Mouse (Mus musculus) stomach, embryonic 16.5 days (tissue): ENCODE measurements around the gene Vkorc1l1. TPM values are rescaled to one million over a fixed set of nuclear protein-coding genes. Genes with fewer than 3 reads are reported as not detected.
"Not testable (repeated sequence)": the region's sequence is repeated elsewhere in the genome, so short reads cannot be mapped to it uniquely, and the experiment has no call there.

Experiments
- ATAC-seq: fragments of 200-750 bp; cut with Nextera tagmentation; 2 replicates; pipeline ENCODE4 v1.8.0; 2017; ENCODE audit warnings: moderate number of reproducible peaks, moderate TSS enrichment; ENCODE audit not compliant: insufficient read depth, low FRiP score
- H3K27ac ChIP-seq: fragments of 300-500 bp; sonication (generic); 2 replicates; pipeline ENCODE4 v1.5.1; 2014; ENCODE audit warnings: low read length
- H3K27me3 ChIP-seq: fragments of 300-500 bp; sonication (generic); 2 replicates; pipeline ENCODE4 v1.6.1; 2014; ENCODE audit warnings: low read length, control low read depth, mixed read lengths; ENCODE audit not compliant: control insufficient read depth, insufficient read depth
- H3K36me3 ChIP-seq: fragments of 300-500 bp; sonication (generic); 2 replicates; pipeline ENCODE4 v1.6.1; 2014; ENCODE audit warnings: low read length; ENCODE audit not compliant: control insufficient read depth, insufficient read depth
- H3K4me1 ChIP-seq: fragments of 300-500 bp; sonication (generic); 2 replicates; pipeline ENCODE4 v1.6.1; 2014; ENCODE audit warnings: low read length, control low read depth, mixed read lengths; ENCODE audit not compliant: control insufficient read depth, insufficient read depth
- H3K4me2 ChIP-seq: fragments of 300-500 bp; sonication (generic); 2 replicates; pipeline ENCODE4 v1.6.1; 2014; ENCODE audit warnings: low read depth, low read length, mixed read lengths
- H3K4me3 ChIP-seq: fragments of 300-500 bp; sonication (generic); replicated peaks from 2 replicates; pipeline ENCODE4 v1.5.1; 2014; ENCODE audit warnings: mild to moderate bottlenecking, low read length
- H3K9ac ChIP-seq: fragments of 300-500 bp; sonication (generic); 2 replicates; pipeline ENCODE4 v1.6.1; 2014; ENCODE audit warnings: low read length
- H3K9me3 ChIP-seq: fragments of 300-500 bp; sonication (generic); replicated peaks from 2 replicates; pipeline ENCODE4 v1.6.1; 2016; ENCODE audit warnings: low read length, control low read depth; ENCODE audit not compliant: control insufficient read depth
- WGBS: fragments of 180-500 bp; shearing (Covaris S2); extraction: QIAGEN DNeasy Blood & Tissue Kit; methylation state at CpG from one replicate; pipeline ENCODE4 v1.1.7; 2014; 5-methylcytosine and 5-hydroxymethylcytosine counted together
- polyA plus RNA-seq: library from polyadenylated mRNA; unstranded; fragments of >200 nt; fragmentation: Nextera tagmentation; extraction: Ambion mirVana; gene quantifications from 2 replicates; pipeline ENCODE4 v1.2.1, GENCODE M21; 2015

Gene Vkorc1l1
- polyA plus RNA-seq, 1 experiment from 2014 or later: 19.2 TPM

DNA sequence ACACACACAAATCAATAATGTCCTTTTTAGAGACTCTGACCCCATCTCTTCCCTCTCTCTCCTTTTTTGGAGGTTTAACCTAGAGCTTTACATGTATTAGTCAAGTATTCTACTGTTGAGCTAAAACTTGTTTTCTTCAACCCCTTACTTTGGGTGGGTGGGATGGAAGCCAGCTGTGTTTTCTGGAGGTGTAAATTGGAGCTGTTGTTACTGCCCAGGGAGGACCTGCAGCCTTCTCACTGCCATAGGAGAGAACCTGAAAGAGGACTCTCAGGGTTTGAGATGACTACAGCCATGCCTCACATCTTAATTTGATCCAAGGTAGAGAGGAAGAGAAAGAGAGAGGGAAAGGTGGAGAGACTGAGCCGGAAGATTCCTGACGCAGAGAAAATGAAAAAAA lies 1.5 kb upstream of the Vkorc1l1 start:
- no peaks in the 10 kb centered on the region for H3K36me3 ChIP-seq
- no peak overlapping the region for H3K27ac ChIP-seq
- ATAC-seq: no peak
- no peak overlapping the region for H3K4me2 ChIP-seq
- H3K4me3 ChIP-seq: no peak overlapping the region
- peaks cover 4% of the 10 kb centered on the region; the same call in 1 of the 2 replicates for H3K4me1 ChIP-seq
- H3K9ac ChIP-seq: no peak overlapping the region
- no peaks in the 10 kb centered on the region for H3K27me3 ChIP-seq
- 53% methylated on average over 2 of the region's 2 CpGs for WGBS
- no peaks in the 10 kb centered on the region for H3K9me3 ChIP-seq

DNA sequence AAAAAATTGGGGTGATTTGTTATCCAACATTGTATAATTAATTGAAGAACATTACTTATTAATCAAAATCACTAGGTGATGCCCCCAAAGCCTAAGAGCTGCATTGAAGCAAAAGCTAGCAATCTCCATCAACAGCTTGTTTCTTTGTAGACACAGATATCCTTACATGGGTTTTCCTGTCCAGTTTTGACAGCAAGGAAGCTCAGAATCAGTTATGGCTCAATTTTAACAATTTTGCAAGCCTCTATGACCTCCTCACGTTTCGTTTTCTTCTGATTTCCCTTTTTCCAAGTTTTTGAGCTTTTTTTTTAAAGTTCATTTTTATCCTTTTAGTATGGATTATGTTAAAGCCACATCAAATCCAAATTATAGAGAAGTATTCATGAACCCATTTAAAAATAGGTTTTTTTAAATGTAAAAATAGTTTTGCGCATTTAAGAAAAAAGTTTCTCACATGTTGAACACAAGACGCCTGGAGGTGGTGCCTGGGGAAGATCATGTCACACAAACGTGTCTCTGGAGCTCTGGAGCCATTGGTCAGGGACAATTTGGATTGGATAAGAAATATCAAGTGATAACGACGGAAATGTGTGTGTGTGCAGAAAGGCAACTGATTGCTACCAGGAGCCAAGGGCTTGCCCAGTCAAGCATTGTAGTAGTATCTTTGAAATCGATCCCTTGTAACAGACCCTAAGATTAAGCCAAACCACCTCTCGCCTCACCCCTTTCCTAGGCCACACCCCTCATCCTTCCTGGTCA lies 855 bp upstream of the Vkorc1l1 start:
- Histone ChIP-seq H3K9me3 (no peaks in the 10 kb centered on the region), H3K4me2 (peak overlapping the region; percentile 58), H3K4me1 (peaks cover 4% of the 10 kb centered on the region; the same call in 1 of the 2 replicates), H3K36me3 (no peaks in the 10 kb centered on the region), H3K9ac (0 out of 2 replicates have a peak overlapping the region, but pooled peaks have one; percentile 47), H3K27me3 (no peaks in the 10 kb centered on the region), H3K4me3 (peak overlapping the region; percentile 54), H3K27ac (0 out of 2 replicates have a peak overlapping the region, but pooled peaks have one; percentile 25)
- ATAC-seq: no peak; the same call in 1 of the 2 replicates
- 5% methylated on average over 9 of the region's 9 CpGs for WGBS

DNA sequence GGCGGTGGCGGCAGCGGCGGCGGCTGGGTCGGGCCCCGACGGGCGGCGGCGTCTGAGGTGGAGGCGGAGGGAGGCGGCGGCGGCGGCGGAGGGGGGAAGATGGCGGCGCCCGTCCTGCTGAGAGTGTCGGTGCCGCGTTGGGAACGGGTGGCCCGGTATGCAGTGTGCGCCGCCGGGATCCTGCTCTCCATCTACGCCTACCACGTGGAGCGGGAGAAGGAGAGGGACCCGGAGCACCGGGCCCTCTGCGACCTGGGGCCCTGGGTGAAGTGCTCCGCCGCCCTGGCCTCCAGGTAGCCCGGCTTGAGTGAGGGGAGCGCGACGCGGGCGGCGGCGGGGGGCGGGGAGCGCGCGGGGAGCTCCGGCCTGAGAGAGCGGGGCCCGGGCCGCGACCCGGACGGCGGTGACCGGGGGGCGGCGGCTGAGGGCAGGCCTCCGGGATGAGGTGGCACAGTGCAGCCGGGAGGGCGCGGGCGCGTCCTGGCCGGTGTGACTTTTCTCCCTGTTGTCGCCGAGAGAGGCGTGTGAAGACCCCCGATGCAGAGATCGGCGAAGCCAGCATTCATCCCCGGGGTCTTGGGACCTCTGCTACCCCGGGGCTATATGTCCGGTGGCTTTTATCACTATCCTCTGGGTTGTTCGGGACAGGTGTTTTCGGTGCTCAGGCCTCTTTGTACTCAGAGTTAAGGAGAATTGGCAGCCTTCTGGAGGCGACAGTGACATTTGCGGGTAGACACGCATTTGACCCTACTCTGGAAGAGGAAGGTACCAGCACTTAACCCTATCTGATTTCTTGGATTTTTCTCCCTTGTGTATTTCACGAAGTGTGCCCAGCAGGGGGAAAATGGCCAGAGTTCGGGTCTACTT lies 536 bp downstream of the Vkorc1l1 start:
- H3K4me1 ChIP-seq, H3K9me3 ChIP-seq, H3K36me3 ChIP-seq, H3K27me3 ChIP-seq: not testable (repeated sequence)
- Histone ChIP-seq H3K4me2 (peak overlapping the region; percentile 89), H3K27ac (peak overlapping the region; percentile 70), H3K9ac (peak overlapping the region; percentile 94), H3K4me3 (peak overlapping the region; percentile 89)
- ATAC-seq: peak; percentile 14
- WGBS: under 1% methylated on average over 52 of the region's 82 CpGs

DNA sequence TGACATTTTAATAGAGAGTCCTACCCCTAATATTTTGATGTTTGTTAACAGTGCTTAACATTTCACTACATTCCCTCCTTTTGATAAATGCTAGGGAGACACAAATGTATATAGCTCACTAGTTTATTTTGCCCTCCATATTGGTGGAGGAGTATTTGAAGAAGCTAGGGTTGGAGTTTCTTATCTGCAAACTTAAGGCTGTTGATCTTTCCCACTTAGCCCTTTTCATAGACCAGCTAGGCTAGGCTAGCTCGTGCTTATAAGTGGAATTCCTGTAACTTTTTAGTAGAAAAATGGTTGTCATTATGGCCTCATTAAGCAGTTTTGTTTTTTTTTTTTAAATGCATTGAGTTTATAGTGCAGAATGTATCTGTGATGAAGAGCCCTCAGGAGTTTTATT lies 1.6 kb downstream of the Vkorc1l1 start:
- peak overlapping the region; percentile 24; the same call in 1 of the 2 replicates for H3K4me2 ChIP-seq
- H3K27ac ChIP-seq: no peak overlapping the region
- no peaks in the 10 kb centered on the region for H3K9me3 ChIP-seq
- no peak for ATAC-seq
- H3K4me1 ChIP-seq: peaks cover 4% of the 10 kb centered on the region; the same call in 1 of the 2 replicates
- 63% methylated on average over 1 of the region's 1 CpGs for WGBS
- no peak overlapping the region for H3K4me3 ChIP-seq
- H3K27me3 ChIP-seq: no peaks in the 10 kb centered on the region
- no peaks in the 10 kb centered on the region for H3K36me3 ChIP-seq
- no peak overlapping the region for H3K9ac ChIP-seq

DNA sequence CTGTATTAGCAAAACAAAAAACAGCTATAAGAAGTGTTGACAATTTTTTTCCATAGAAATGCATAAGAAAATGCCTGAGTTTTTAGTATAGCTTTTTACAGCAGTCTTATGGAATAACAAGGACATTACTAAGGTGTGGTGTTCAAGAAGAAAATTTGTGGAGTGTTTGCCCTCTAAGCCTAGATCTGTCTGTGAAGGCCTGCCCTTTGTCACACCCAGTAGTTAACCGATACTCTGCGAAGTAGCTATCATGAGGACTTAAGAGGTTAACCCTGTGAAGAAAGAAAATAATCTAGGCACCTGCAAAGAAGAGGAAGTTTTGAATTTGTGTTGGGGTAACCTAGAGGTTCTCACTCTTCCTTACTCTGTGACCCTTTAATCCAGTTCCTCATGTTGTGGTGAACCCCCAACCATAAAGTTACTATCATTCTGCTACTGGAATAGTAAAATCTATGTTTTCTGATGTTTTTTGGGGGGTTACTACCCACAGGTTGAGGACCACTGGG lies 5.8 kb downstream of the Vkorc1l1 start:
- no peak overlapping the region for H3K9ac ChIP-seq
- no peak for ATAC-seq
- no peaks in the 10 kb centered on the region for H3K27me3 ChIP-seq

DNA sequence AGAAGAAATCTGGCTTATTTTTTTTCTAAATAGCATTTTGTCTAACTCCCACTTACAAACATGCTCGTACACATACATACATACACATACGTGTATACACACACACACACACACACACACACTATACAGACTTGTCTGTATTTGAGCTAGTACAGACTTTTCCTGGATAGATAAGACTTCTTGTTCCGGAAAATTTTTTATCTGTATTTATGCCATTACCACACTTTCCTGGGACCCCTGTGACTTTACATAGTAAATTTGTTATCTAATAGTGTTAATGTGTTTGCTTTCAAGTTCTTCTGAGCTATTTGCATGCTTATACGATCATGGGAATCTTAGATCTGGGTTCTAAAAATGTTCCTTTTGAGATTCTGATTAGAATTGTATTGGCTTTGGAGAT lies 10.4 kb downstream of the Vkorc1l1 start:
- Histone ChIP-seq H3K36me3 (no peaks in the 10 kb centered on the region), H3K4me3 (no peak overlapping the region), H3K4me1 (no peaks in the 10 kb centered on the region), H3K9me3 (no peaks in the 10 kb centered on the region), H3K27ac (no peak overlapping the region), H3K9ac (no peak overlapping the region), H3K27me3 (no peaks in the 10 kb centered on the region), H3K4me2 (no peak overlapping the region)
- WGBS: 83% methylated on average over 4 of the region's 4 CpGs
- ATAC-seq: no peak

More for the DNA sequence above, 5.8 kb downstream of the Vkorc1l1 start:
- H3K4me3 ChIP-seq: no peak overlapping the region
- no peak overlapping the region for H3K4me2 ChIP-seq
- H3K36me3 ChIP-seq: no peaks in the 10 kb centered on the region
- peaks cover 4% of the 10 kb centered on the region; the same call in 1 of the 2 replicates for H3K4me1 ChIP-seq
- no peak overlapping the region for H3K27ac ChIP-seq
- H3K9me3 ChIP-seq: no peaks in the 10 kb centered on the region
- 69% methylated on average over 2 of the region's 2 CpGs for WGBS

DNA sequence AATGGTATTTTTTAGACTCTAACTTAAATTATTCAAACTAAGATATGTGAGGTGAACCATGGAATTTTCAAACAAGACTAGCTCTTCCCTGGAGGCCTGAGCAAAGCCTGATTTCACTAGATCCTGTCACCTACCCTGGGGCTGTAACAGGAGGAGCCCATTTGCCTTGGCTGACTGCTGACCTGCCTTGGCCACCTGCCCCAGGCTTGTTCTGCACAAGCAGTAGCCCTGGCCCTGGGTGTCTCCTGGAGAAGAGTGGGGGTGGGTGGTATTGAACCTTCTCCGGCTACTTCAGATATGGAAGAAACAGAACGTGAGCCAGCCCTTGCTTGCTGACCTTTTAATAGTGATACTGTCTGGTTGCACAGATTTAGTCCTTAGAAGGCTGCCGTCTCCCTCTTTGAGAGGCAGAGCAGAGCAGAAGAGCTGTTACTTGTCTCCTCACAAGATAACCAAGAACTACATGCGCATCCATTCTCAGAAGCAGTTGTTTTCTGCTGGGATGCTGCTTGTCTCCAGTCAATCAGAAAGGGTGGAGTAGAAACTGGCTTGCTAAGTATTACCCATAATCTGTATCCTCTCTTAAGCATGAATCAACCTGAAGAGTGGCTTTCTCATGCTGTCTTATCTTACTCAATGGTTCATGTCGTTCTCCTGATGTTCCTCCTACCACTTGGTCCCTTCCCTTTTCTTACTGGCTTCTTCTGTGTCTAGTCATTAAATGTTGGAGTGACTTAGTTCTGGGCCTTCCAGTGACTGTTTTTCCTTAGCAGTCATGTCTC lies 12.9 kb downstream of the Vkorc1l1 start:
- Histone ChIP-seq H3K4me3 (no peak overlapping the region), H3K4me1 (no peaks in the 10 kb centered on the region), H3K27me3 (no peaks in the 10 kb centered on the region), H3K9me3 (no peaks in the 10 kb centered on the region), H3K4me2 (no peak overlapping the region), H3K27ac (no peak overlapping the region), H3K9ac (no peak overlapping the region), H3K36me3 (no peaks in the 10 kb centered on the region)
- WGBS: 74% methylated on average over 5 of the region's 5 CpGs
- no peak for ATAC-seq

DNA sequence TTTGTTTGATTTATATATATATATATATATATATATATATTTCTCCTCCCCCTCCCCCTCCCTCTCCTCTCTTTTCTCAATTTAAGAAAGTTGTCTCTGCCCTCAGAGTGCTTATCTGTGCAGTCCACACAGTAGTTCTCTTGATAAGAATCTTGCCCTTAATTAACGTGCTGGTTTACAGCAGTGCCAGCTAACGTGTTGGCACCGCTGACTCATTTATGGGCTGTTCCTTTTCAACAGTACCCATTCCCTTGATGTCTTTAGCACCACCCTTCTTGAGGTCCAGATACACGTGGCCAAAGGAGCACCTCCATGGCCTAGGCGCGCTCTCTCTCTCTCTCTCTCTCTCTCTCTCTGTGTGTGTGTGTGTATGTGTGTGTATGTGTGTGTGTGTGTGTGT lies 14.0 kb downstream of the Vkorc1l1 start:
- H3K9me3 ChIP-seq: no peaks in the 10 kb centered on the region
- no peaks in the 10 kb centered on the region for H3K4me1 ChIP-seq
- no peak overlapping the region for H3K27ac ChIP-seq
- no peaks in the 10 kb centered on the region for H3K27me3 ChIP-seq
- no peaks in the 10 kb centered on the region for H3K36me3 ChIP-seq
- no peak overlapping the region for H3K4me3 ChIP-seq
- ATAC-seq: peak; percentile 58; the same call in 1 of the 2 replicates
- no peak overlapping the region for H3K9ac ChIP-seq
- H3K4me2 ChIP-seq: no peak overlapping the region
- WGBS: 78% methylated on average over 6 of the region's 6 CpGs
